Mouse (Mus musculus): ENCODE measurements around the gene Wwtr1. TPM values are rescaled to one million over a fixed set of nuclear protein-coding genes. Genes with fewer than 3 reads are reported as not detected.

Wwtr1 gene
- total RNA-seq (2015) = 0.05 and 0.13 TPM in 2 replicates
- not detected in 2 replicates for total RNA-seq (2017)

- peak; percentile 24; the same call in 1 of the 2 replicates for ATAC-seq (ENCODE audit: poor library complexity, severe bottlenecking)
These were observed at the start of gene Wwtr1 for GRCm38 (mm10) chr3:57575660-57576055. TSS of gene Wwtr1 (minus strand) at chr3:57575910.

GRCm38 (mm10) chr3:57619718-57620117, 44.0 kb upstream of the Wwtr1 start:
- ATAC-seq (ENCODE audit: poor library complexity, severe bottlenecking) = no peak

- ATAC-seq (ENCODE audit: poor library complexity, severe bottlenecking) = no peak
These were observed 39.9 kb upstream of the Wwtr1 start for GRCm38 (mm10) chr3:57615652-57616051.

GRCm38 (mm10) chr3:57612430-57612997, 36.8 kb upstream of the Wwtr1 start:
- ATAC-seq (ENCODE audit: poor library complexity, severe bottlenecking) = no peak

- no peak for ATAC-seq (ENCODE audit: poor library complexity, severe bottlenecking)
These were observed 36.1 kb upstream of the Wwtr1 start for GRCm38 (mm10) chr3:57611776-57612175.

- no peak for ATAC-seq (ENCODE audit: poor library complexity, severe bottlenecking)
These were observed 28.9 kb upstream of the Wwtr1 start for GRCm38 (mm10) chr3:57604618-57605015.

- ATAC-seq (ENCODE audit: poor library complexity, severe bottlenecking) = no peak
These were observed 28.3 kb upstream of the Wwtr1 start for GRCm38 (mm10) chr3:57603891-57604617.

- no peak for ATAC-seq (ENCODE audit: poor library complexity, severe bottlenecking)
These were observed 26.9 kb upstream of the Wwtr1 start for GRCm38 (mm10) chr3:57602610-57603009.

- no peak for ATAC-seq (ENCODE audit: poor library complexity, severe bottlenecking)
These were observed 20.9 kb upstream of the Wwtr1 start for GRCm38 (mm10) chr3:57596566-57596965.

- no peak for ATAC-seq (ENCODE audit: poor library complexity, severe bottlenecking)
These were observed 19.8 kb upstream of the Wwtr1 start for GRCm38 (mm10) chr3:57595506-57595905.

GRCm38 (mm10) chr3:57585967-57586366, 10.3 kb upstream of the Wwtr1 start:
- ATAC-seq (ENCODE audit: poor library complexity, severe bottlenecking) = no peak

- no peak for ATAC-seq (ENCODE audit: poor library complexity, severe bottlenecking)
These were observed 7.8 kb upstream of the Wwtr1 start for GRCm38 (mm10) chr3:57583533-57583932.

GRCm38 (mm10) chr3:57580426-57581195, 4.9 kb upstream of the Wwtr1 start:
- no peak for ATAC-seq (ENCODE audit: poor library complexity, severe bottlenecking)

GRCm38 (mm10) chr3:57576056-57576824, 530 bp upstream of the Wwtr1 start:
- ATAC-seq (ENCODE audit: poor library complexity, severe bottlenecking) = no peak

GRCm38 (mm10) chr3:57574885-57575659, 638 bp downstream of the Wwtr1 start:
- no peak for ATAC-seq (ENCODE audit: poor library complexity, severe bottlenecking)

GRCm38 (mm10) chr3:57573898-57574570, 1.7 kb downstream of the Wwtr1 start:
- ATAC-seq (ENCODE audit: poor library complexity, severe bottlenecking) = no peak

GRCm38 (mm10) chr3:57572331-57572975, 3.3 kb downstream of the Wwtr1 start:
- no peak for ATAC-seq (ENCODE audit: poor library complexity, severe bottlenecking)

- no peak for ATAC-seq (ENCODE audit: poor library complexity, severe bottlenecking)
These were observed 9.1 kb downstream of the Wwtr1 start for GRCm38 (mm10) chr3:57566655-57567054.

- ATAC-seq (ENCODE audit: poor library complexity, severe bottlenecking) = no peak
These were observed 12.1 kb downstream of the Wwtr1 start for GRCm38 (mm10) chr3:57563627-57564026.
